Mouse (Mus musculus) Patski (cell line): ENCODE measurements at regions not wholly inside any gene's neighbourhood (a gene's known extent, or its start where the extent isn't known, plus 50 kb on each side); places are given as distances from the start of the nearest gene placed in this dataset.

Source experiments
- ATAC-seq: fragments of 100-300 bp; one replicate; pipeline ENCODE4 v1.8.0; 2021
- CTCF ChIA-PET: fragments of 350-600 bp; sonication (Branson Sonifier 250); formaldehyde crosslinking; loops from one replicate; lab custom pipeline; 2022; ENCODE audit warnings: inconsistent platforms; lab: Charles Lee
- POLR2A ChIA-PET: fragments of 350-600 bp; sonication (Branson Sonifier 250); formaldehyde crosslinking; loops from one replicate; lab custom pipeline; 2022; ENCODE audit warnings: antibody characterized with exemption, inconsistent platforms; lab: Charles Lee
- DNase-seq: peaks from one replicate; pipeline ENCODE4 v3.0.0-alpha.2; 2011; ENCODE audit warnings: low read depth, low spot score
- H3K27me3 ChIP-seq: fragments of 371-371 bp; one replicate; pipeline ENCODE4 v1.5.1; 2021
- CTCF ChIP-seq: fragments of 100-300 bp; IDR thresholded peaks from one replicate; pipeline ENCODE4 v1.5.1; 2021
- in situ Hi-C: fragments of 300-500 bp; cut with MboI; formaldehyde crosslinking; loops from 3 replicates; pipeline ENCODE4 v1.11.1; 2018; ENCODE audit warnings: low pct_unique_long_range_greater_than_20kb, mixed read lengths

DNA sequence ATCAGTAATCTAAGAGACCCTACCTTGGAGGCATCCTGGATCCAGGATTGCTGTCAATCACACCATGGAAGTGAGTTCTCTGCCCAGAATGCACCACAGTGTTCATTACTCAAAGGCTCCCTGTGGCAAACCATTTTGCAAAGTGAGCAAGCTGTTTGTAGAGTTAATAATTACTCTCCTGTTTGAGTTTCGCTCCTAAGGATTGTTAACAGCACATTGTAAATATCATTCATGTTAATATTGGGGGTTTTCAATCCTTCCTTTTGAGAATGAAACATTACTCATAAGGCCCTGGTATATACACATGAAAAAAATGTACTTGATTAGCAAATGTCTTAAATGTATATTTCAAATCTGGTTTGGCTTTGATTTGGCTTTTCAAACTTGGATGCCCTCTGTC lies 58.1 kb upstream of the Clstn2 start:
- CTCF ChIA-PET: interaction anchor here (0.8 kb wide), 1 partner anchor 9 kb away, joined by 3 read pairs; no protein-coding TSS in a partner anchor
- ATAC-seq: no peak
- DNase-seq: no peak
- in situ Hi-C loops: no loop called here
- POLR2A ChIA-PET: no interaction called here
- peaks cover 10% of the 10 kb centered on the region for H3K27me3 ChIP-seq
- TF ChIP-seq CTCF: no peak

- no peak for ATAC-seq
- ChIA-PET CTCF (no interaction called here), POLR2A (no interaction called here)
- no peak for TF ChIP-seq CTCF
- no peak for DNase-seq
- peaks cover 6% of the 10 kb centered on the region for H3K27me3 ChIP-seq
- in situ Hi-C loops: no loop called here
Measured at GRCm38 (mm10) chr9:98095064-98095790, 62.2 kb upstream of the Clstn2 start.

- in situ Hi-C loops: no loop called here
- ATAC-seq (no peak), DNase-seq (no peak)
- CTCF ChIA-PET: interaction anchor here (0.7 kb wide), 1 partner anchor 8 kb away, joined by 3 read pairs; no protein-coding TSS in a partner anchor
- H3K27me3 ChIP-seq: peaks cover 8% of the 10 kb centered on the region
- POLR2A ChIA-PET: no interaction called here
- no peak for TF ChIP-seq CTCF
Measured at GRCm38 (mm10) chr9:98123390-98123789, 90.4 kb upstream of the Clstn2 start.

- ATAC-seq: no peak
- no peak for TF ChIP-seq CTCF
Measured at GRCm38 (mm10) chr9:98129596-98129995, 96.6 kb upstream of the Clstn2 start.

DNA sequence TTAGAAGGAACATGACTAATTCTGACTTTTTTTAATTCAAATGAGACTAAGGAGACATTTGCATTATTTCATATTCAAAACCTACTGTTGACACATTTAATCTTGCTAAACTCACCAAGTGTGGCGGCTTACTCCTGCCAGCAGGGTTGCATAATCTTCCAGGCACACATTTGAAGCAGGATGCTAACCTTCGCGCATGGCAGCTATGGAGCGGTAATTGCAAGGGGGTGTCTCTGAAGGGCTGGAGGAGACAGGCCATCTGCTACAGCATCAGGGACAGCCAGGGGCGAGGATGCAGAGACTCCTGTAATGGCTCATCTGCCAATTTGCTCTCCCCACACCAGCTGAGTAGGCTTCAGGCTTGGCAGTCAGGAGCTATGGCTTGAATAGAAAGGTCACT lies 97.9 kb upstream of the Clstn2 start:
- no peak for TF ChIP-seq CTCF
- peaks cover 4% of the 10 kb centered on the region for H3K27me3 ChIP-seq
- ChIA-PET CTCF (no interaction called here), POLR2A (no interaction called here)
- ATAC-seq (no peak), DNase-seq (no peak)
- in situ Hi-C loops: no loop called here

More at GRCm38 (mm10) chr9:98129596-98129995, 96.6 kb upstream of the Clstn2 start:
- no peak for DNase-seq
- H3K27me3 ChIP-seq: peaks cover 4% of the 10 kb centered on the region
- ChIA-PET CTCF (no interaction called here), POLR2A (no interaction called here)
- in situ Hi-C loops: no loop called here

DNA sequence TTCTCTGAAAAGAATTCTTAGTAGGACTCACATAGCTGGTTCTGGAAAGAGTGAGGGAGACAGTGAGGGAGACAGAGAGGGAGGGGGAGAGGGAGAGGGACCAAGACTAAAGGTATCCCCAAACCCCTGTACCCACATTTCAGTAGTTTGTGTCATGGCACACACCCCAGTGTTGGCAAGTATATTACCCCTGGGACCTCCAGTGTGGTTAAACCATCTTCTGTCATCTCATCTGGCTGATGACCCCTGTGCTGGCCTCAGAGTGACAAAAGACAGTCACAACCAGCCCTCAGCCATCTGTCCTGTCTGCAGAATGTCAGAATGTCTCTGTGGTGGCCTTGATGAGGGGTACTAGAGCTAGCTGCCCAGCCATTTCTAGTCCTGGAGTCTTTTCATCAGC lies 107.6 kb upstream of the Clstn2 start:
- DNase-seq (no peak), ATAC-seq (no peak)
- TF ChIP-seq CTCF: no peak
- CTCF ChIA-PET: no interaction called here
- H3K27me3 ChIP-seq: peaks cover 16% of the 10 kb centered on the region
- in situ Hi-C loops: no loop called here
- POLR2A ChIA-PET: no interaction called here

GRCm38 (mm10) chr9:98142121-98142520 lies 109.1 kb upstream of the Clstn2 start:
- DNase-seq (no peak), ATAC-seq (no peak)
- no peak for TF ChIP-seq CTCF
- CTCF ChIA-PET: no interaction called here
- peaks cover 16% of the 10 kb centered on the region for H3K27me3 ChIP-seq
- in situ Hi-C loops: no loop called here
- POLR2A ChIA-PET: no interaction called here

DNA sequence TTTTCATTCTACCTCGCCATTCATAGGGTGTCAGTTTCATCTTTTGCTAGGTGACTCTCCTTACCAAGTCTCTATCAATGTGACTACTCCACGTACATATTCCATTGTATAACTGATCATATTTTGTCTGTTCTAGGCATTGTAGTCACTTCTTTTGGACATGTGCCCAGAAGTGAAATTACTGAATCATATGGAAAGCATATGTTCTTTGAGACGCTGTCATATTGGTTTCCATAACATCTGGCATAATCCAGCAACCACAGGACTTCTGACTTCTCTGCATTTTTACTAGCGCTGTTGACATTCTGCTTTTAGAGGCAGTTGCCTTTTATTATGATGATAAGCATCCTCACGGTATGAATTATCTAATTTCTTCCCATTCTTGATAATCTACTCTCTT lies 113.9 kb upstream of the Clstn2 start:
- TF ChIP-seq CTCF: no peak
- no peak for DNase-seq
- in situ Hi-C loops: no loop called here
- ChIA-PET POLR2A (no interaction called here), CTCF (interaction anchor here (0.7 kb wide), 1 partner anchor 91 kb away, joined by 3 read pairs; no protein-coding TSS in a partner anchor)
- no peak for ATAC-seq
- H3K27me3 ChIP-seq: peaks cover under 1% of the 10 kb centered on the region

- no peak for ATAC-seq
- CTCF ChIA-PET: no interaction called here
- POLR2A ChIA-PET: no interaction called here
- peaks cover 5% of the 10 kb centered on the region for H3K27me3 ChIP-seq
- no peak for DNase-seq
- TF ChIP-seq CTCF: no peak
- in situ Hi-C loops: no loop called here
Measured at GRCm38 (mm10) chr9:98158421-98158820, 125.4 kb upstream of the Clstn2 start.

GRCm38 (mm10) chr9:98164489-98164888 lies 122.7 kb upstream of the Nmnat3 start:
- ATAC-seq: no peak
- POLR2A ChIA-PET: no interaction called here
- H3K27me3 ChIP-seq: peaks cover 9% of the 10 kb centered on the region

GRCm38 (mm10) chr9:98174056-98174455 lies 113.2 kb upstream of the Nmnat3 start:
- TF ChIP-seq CTCF: no peak
- ChIA-PET POLR2A (interaction anchor here (0.7 to 1.1 kb wide), 2 partner anchors 38 to 745 kb away, joined by 3 read pairs; no protein-coding TSS in a partner anchor), CTCF (interaction anchor here (1.2 kb wide), 1 partner anchor 8 kb away, joined by 3 read pairs; no protein-coding TSS in a partner anchor)
- in situ Hi-C loops: no loop called here
- H3K27me3 ChIP-seq: no peaks in the 10 kb centered on the region
- DNase-seq (no peak), ATAC-seq (no peak)

More at GRCm38 (mm10) chr9:98164489-98164888, 122.7 kb upstream of the Nmnat3 start:
- no peak for DNase-seq
- CTCF ChIA-PET: no interaction called here
- no peak for TF ChIP-seq CTCF
- in situ Hi-C loops: no loop called here
